Mouse (Mus musculus): ENCODE data around the gene Nudt2. TPM values are rescaled to one million over a fixed set of nuclear protein-coding genes. Genes with fewer than 3 reads are reported as not detected.

The Nudt2 gene
- total and polyA plus RNA-seq, 3 experiments = 21.7 to 40.2 (median 27.9) TPM

DNA sequence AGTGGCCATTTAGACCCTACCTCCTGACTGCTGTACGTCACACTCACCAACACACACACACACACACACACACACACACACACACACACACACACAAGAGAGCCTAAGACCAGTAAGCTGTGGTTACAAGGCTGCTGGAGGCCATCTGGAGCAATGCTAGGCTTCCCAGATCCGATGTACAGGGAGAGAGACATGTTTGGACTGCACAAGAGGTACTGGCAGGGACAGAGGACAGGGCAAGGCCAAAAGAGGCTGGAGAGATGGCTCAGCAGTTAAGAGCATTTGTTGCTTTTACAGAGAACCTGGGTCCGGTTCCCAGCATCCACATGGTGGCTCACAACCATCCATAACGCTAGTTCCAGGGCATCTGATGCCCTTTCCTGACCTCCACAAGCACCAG is 30.1 kb downstream of the Nudt2 start:
- DNase-seq (ENCODE audit: extremely low read depth) = no peak
- Histone ChIP-seq H3K27ac (ENCODE audit: insufficient read depth, low read depth) (no peak overlapping the region), H3K36me3 (replicated peaks in 1 of 2; ENCODE audit: control insufficient read depth in 1 of 2, insufficient read depth in 1 of 2, low read length in 1 of 2) (no peaks in the 10 kb centered on the region), H3K79me2 (replicated peaks; ENCODE audit: control insufficient read depth, extremely low read depth, insufficient read depth, poor library complexity, severe bottlenecking) (no peaks in the 10 kb centered on the region), H3K9ac (ENCODE audit: insufficient read depth, low read depth) (no peak overlapping the region), H3K27me3 (replicated peaks) (peaks cover 20% of the 10 kb centered on the region), H3K9me3 (replicated peaks; ENCODE audit: low read length) (peaks cover 14% of the 10 kb centered on the region), H3K4me2 (ENCODE audit: insufficient read depth, low read depth, poor library complexity, severe bottlenecking) (no peak overlapping the region), H3K4me1 (ENCODE audit: control insufficient read depth in 1 of 2, insufficient read depth in 2 of 2) (no peaks in the 10 kb centered on the region), H3K4me3 (replicated peaks in 1 of 3; ENCODE audit: low read depth in 2 of 3, low read length in 2 of 3, poor library complexity in 1 of 3) (no peak overlapping the region)
- TF ChIP-seq IRF4 (IDR thresholded peaks at IDR 0.05; ENCODE audit: low read depth, low read length) = no peak
- TF ChIP-seq UBTF (IDR thresholded peaks at IDR 0.05; ENCODE audit: low read depth, low read length) = no peak
- TF ChIP-seq CHD1 (IDR thresholded peaks at IDR 0.05; ENCODE audit: low read depth, low read length) = no peak
- no peak for TF ChIP-seq HCFC1 (IDR thresholded peaks at IDR 0.05; ENCODE audit: low read depth, low read length)
- TF ChIP-seq MAFK (IDR thresholded peaks at IDR 0.05; ENCODE audit: insufficient replicate concordance, low read length) = no peak
- TF ChIP-seq ZMIZ1 (IDR thresholded peaks at IDR 0.05; ENCODE audit: low read depth, low read length) = no peak
- no peak for TF ChIP-seq MEF2A (IDR thresholded peaks at IDR 0.05; ENCODE audit: borderline replicate concordance, low read depth, low read length)
- TF ChIP-seq EP300 (IDR thresholded peaks at IDR 0.05; ENCODE audit: low read length) = no peak
- no peak for TF ChIP-seq USF2 (conservative IDR thresholded peaks at IDR 0.05; ENCODE audit: low read depth, low read length)
- TF ChIP-seq BHLHE40 (IDR thresholded peaks at IDR 0.05; ENCODE audit: low read depth, low read length) = no peak
- TF ChIP-seq RAD21 (IDR thresholded peaks at IDR 0.05; ENCODE audit: low read depth, low read length) = no peak
- dilution Hi-C loops (cut with MboI; ENCODE audit: extremely low pct_ligation_motif_present, extremely low pct_unique_long_range_greater_than_20kb, low sequenced_read_pairs) (no loop called here), in situ Hi-C loops (cut with MboI; ENCODE audit: low pct_ligation_motif_present, low pct_unique_long_range_greater_than_20kb, low sequenced_read_pairs) (no loop called here)

DNA sequence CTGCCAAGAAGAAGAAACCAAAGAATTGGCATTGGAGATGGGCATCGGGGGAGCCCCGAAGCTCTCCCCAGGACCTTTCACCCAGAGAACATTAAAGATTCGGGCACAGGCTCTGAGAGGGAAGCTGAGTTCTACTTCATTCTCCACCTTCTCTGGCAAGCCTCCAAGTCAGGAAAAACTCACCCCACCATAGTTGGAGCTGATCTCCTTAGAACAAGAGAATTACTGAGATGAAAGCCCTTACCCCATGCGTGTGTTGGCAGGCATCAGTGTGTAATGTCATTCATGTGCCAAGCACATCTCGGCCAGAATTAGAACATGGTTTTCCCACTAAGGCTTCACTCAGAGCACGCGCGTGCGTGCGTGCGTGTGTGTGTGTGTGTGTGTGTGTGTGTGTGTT is 30.9 kb downstream of the Nudt2 start:
- no peaks in the 10 kb centered on the region for H3K4me1 ChIP-seq (ENCODE audit: control insufficient read depth in 1 of 2, insufficient read depth in 2 of 2)
- TF ChIP-seq BHLHE40 (IDR thresholded peaks at IDR 0.05; ENCODE audit: low read depth, low read length) = no peak
- TF ChIP-seq HCFC1 (IDR thresholded peaks at IDR 0.05; ENCODE audit: low read depth, low read length) = no peak
- TF ChIP-seq NRF1 (IDR thresholded peaks at IDR 0.05; ENCODE audit: low read depth, low read length) = no peak
- no peak for TF ChIP-seq JUND (conservative IDR thresholded peaks at IDR 0.05; ENCODE audit: low read depth, low read length)
- TF ChIP-seq RCOR1 (conservative IDR thresholded peaks at IDR 0.05; ENCODE audit: low read depth, low read length) = no peak
- no peak for TF ChIP-seq KAT2A (IDR thresholded peaks at IDR 0.05; ENCODE audit: insufficient replicate concordance, low read length)
- no peak for TF ChIP-seq PAX5 (IDR thresholded peaks at IDR 0.05; ENCODE audit: low read length)
- TF ChIP-seq JUN (IDR thresholded peaks at IDR 0.05; ENCODE audit: insufficient read depth, low read depth, low read length) = no peak
- TF ChIP-seq TCF12 (IDR thresholded peaks at IDR 0.05; ENCODE audit: low read depth, low read length) = no peak
- no peak for TF ChIP-seq POLR2AphosphoS2 (IDR thresholded peaks at IDR 0.05; ENCODE audit: low read depth, low read length)
- no peak for TF ChIP-seq E2F4 (IDR thresholded peaks at IDR 0.05; ENCODE audit: insufficient replicate concordance, low read depth, low read length)
- TF ChIP-seq MAFK (IDR thresholded peaks at IDR 0.05; ENCODE audit: insufficient replicate concordance, low read length) = no peak
- TF ChIP-seq ZKSCAN1 (IDR thresholded peaks at IDR 0.05; ENCODE audit: borderline replicate concordance, low read depth, low read length) = no peak
- TF ChIP-seq MXI1 (IDR thresholded peaks at IDR 0.05; ENCODE audit: low read depth, low read length) = no peak
- no peak for TF ChIP-seq SMC3 (IDR thresholded peaks at IDR 0.05; ENCODE audit: low read depth, low read length)
- no peak overlapping the region for H3K27ac ChIP-seq (ENCODE audit: insufficient read depth, low read depth)
- no peak overlapping the region for H3K4me3 ChIP-seq (replicated peaks in 1 of 3; ENCODE audit: low read depth in 2 of 3, low read length in 2 of 3, poor library complexity in 1 of 3)
- H3K9ac ChIP-seq (ENCODE audit: insufficient read depth, low read depth) = no peak overlapping the region
- in situ Hi-C loops (cut with MboI; ENCODE audit: low pct_ligation_motif_present, low pct_unique_long_range_greater_than_20kb, low sequenced_read_pairs) (no loop called here), dilution Hi-C loops (cut with MboI; ENCODE audit: extremely low pct_ligation_motif_present, extremely low pct_unique_long_range_greater_than_20kb, low sequenced_read_pairs) (no loop called here)
- peaks cover 14% of the 10 kb centered on the region for H3K9me3 ChIP-seq (replicated peaks; ENCODE audit: low read length)
- no peak overlapping the region for H3K4me2 ChIP-seq (ENCODE audit: insufficient read depth, low read depth, poor library complexity, severe bottlenecking)
- peaks cover 24% of the 10 kb centered on the region for H3K27me3 ChIP-seq (replicated peaks)
- H3K79me2 ChIP-seq (replicated peaks; ENCODE audit: control insufficient read depth, extremely low read depth, insufficient read depth, poor library complexity, severe bottlenecking) = no peaks in the 10 kb centered on the region
- no peaks in the 10 kb centered on the region for H3K36me3 ChIP-seq (replicated peaks in 1 of 2; ENCODE audit: control insufficient read depth in 1 of 2, insufficient read depth in 1 of 2, low read length in 1 of 2)
- DNase-seq (ENCODE audit: extremely low read depth) = no peak
